ENCODE assay signal across 9 mouse cellular contexts in genomic region chr14:122464351-122464762, GRCm38 (mm10). TPM values are rescaled to one million over a fixed set of nuclear protein-coding genes. Genes with fewer than 3 reads are reported as not detected.
DNase-seq lines count a peak whose midpoint lies in the region; ATAC-seq and TF ChIP-seq lines count a peak whose summit lies in the region.
"Had no signal": no experiment of that assay in that cellular context is flagged by ENCODE, and none has a peak within 500 bp of the region (broad histone marks: within the 10 kb centered on the region; RNA-seq: fewer than 3 reads in every experiment).

No protein-coding gene starts in this region.

- H3K27me3 ChIP-seq in heart, adult 2 months (ENCODE audit: control insufficient read depth, insufficient read depth, low read length) = peaks cover 36% of the 10 kb centered on the region
- peaks cover 5% of the 10 kb centered on the region for H3K27me3 ChIP-seq in ES-Bruce4 (ENCODE audit: control insufficient read depth, insufficient read depth, low read length, poor library complexity, severe bottlenecking)
- H3K27me3 ChIP-seq in liver, embryonic 16.5 days (ENCODE audit: control insufficient read depth, insufficient read depth, low read depth, low read length) = peaks cover 87% of the 10 kb centered on the region

- no peak for DNase-seq in heart, adult 2 months
- no peak for DNase-seq in heart, postnatal 4 days
- DNase-seq in spleen, postnatal 4 days (ENCODE audit: low spot score in 2 of 2) = no peak
- DNase-seq in cerebellum, adult 9-11 months = no peak
- no peak for DNase-seq in adrenal gland, adult 2 months

- intact Hi-C loops in heart, adult 2 months (cut with DNase I) = loop anchor here (2.0 to 10.0 kb wide), 2 partner anchors 24 to 230 kb away; no protein-coding TSS in a partner anchor

- H3K4me2 ChIP-seq in liver, embryonic 16.5 days (ENCODE audit: low read depth, low read length) = peak overlapping the region; percentile 65

- no peaks in the 10 kb centered on the region for H3K4me1 ChIP-seq in heart, adult 2 months (ENCODE audit: control insufficient read depth, insufficient read depth, low read length)
- H3K4me1 ChIP-seq in ES-Bruce4 (ENCODE audit: control insufficient read depth, insufficient read depth, low read length) = peaks cover 2% of the 10 kb centered on the region
- peaks cover 10% of the 10 kb centered on the region for H3K4me1 ChIP-seq in liver, embryonic 16.5 days (ENCODE audit: control insufficient read depth, low read depth, low read length)

- peak overlapping the region; percentile 49; the same call in 1 of the 2 replicates for H3K9ac ChIP-seq in heart, adult 2 months (ENCODE audit: low read depth, low read length)
- peak overlapping the region; percentile 95 for H3K9ac ChIP-seq in ES-Bruce4 (ENCODE audit: low read depth, poor library complexity, severe bottlenecking)
- no peak overlapping the region for H3K9ac ChIP-seq in liver, embryonic 16.5 days (ENCODE audit: low read depth, low read length)

- H3K36me3 ChIP-seq in heart, adult 2 months (ENCODE audit: control insufficient read depth, insufficient read depth, low read length) = no peaks in the 10 kb centered on the region
- H3K36me3 ChIP-seq in ES-Bruce4 (ENCODE audit: control insufficient read depth, insufficient read depth, low read length, poor library complexity, severe bottlenecking) = no peaks in the 10 kb centered on the region
- no peaks in the 10 kb centered on the region for H3K36me3 ChIP-seq in liver, embryonic 16.5 days (ENCODE audit: control insufficient read depth, insufficient read depth)

- no peak for TF ChIP-seq EP300 in heart, adult 2 months (IDR thresholded peaks at IDR 0.05; ENCODE audit: insufficient read depth, low read depth, low read length)
- TF ChIP-seq EP300 in ES-Bruce4 (IDR thresholded peaks at IDR 0.05; ENCODE audit: insufficient read depth, low read depth, low read length) = no peak

- WGBS in heart, adult 2 months = under 1% methylated on average over 59 of the region's 62 CpGs
- WGBS in liver, embryonic 16.5 days (ENCODE audit: insufficient replicate concordance) = 0% methylated on average over 57 of the region's 62 CpGs

- 0 out of 2 replicates have a peak, but pooled peaks have one; percentile 9 for ATAC-seq in granulocyte monocyte progenitor cell, adult 5-6 weeks (replicated peaks; ENCODE audit: poor library complexity, severe bottlenecking)
- ATAC-seq in liver, embryonic 16.5 days (ENCODE audit: low read depth) = no peak

- no peaks in the 10 kb centered on the region for H3K79me2 ChIP-seq in heart, adult 2 months (replicated peaks; ENCODE audit: control insufficient read depth, insufficient read depth, low read length)

- no peak overlapping the region for H3K27ac ChIP-seq in heart, adult 2 months
- no peak overlapping the region for H3K27ac ChIP-seq in ES-Bruce4 (ENCODE audit: insufficient read depth, low read length)
- H3K27ac ChIP-seq in liver, embryonic 16.5 days (ENCODE audit: low read length) = no peak overlapping the region

- TF ChIP-seq CTCF in heart, adult 2 months (IDR thresholded peaks at IDR 0.05) = no peak
- no peak for TF ChIP-seq CTCF in ES-Bruce4 (IDR thresholded peaks at IDR 0.05; ENCODE audit: low read depth, low read length)

- TF ChIP-seq POLR2A in heart, adult 2 months (IDR thresholded peaks at IDR 0.05; ENCODE audit: insufficient read depth, low read depth, low read length) = no peak
- TF ChIP-seq POLR2A in ES-Bruce4 (IDR thresholded peaks at IDR 0.05; ENCODE audit: insufficient read depth, low read length) = no peak

- no peaks in the 10 kb centered on the region for H3K9me3 ChIP-seq in ES-Bruce4 (replicated peaks; ENCODE audit: control insufficient read depth, insufficient read depth, low read length, poor library complexity, severe bottlenecking)
- H3K9me3 ChIP-seq in liver, embryonic 16.5 days (replicated peaks; ENCODE audit: control insufficient read depth, low read length) = no peaks in the 10 kb centered on the region

- H3K4me3 ChIP-seq in heart, adult 2 months = peak overlapping the region; percentile 42
- H3K4me3 ChIP-seq in ES-Bruce4 (ENCODE audit: low read depth, low read length) = peak overlapping the region; percentile 85
- H3K4me3 ChIP-seq in liver, embryonic 16.5 days (ENCODE audit: low read depth, low read length) = peak overlapping the region; percentile 56

RNA-seq across cellular contexts. Expression of gene Zic5, which starts 1.1 kb away (rescaled TPM):
- not detected for total RNA-seq in heart, adult 2 months (2021)
- polyA plus RNA-seq in heart, adult 2 months (2012; rRNA removed) = not detected in 2 replicates
- not detected for total RNA-seq in heart, postnatal 4 days (2021)
- polyA plus RNA-seq in ES-Bruce4 (2011; ENCODE audit: insufficient read depth, insufficient read length, low read depth, missing spikeins) = 24.8 and 26.6 TPM in 2 replicates
- not detected in 2 replicates for total RNA-seq in granulocyte monocyte progenitor cell, adult 5-6 weeks (2014; fragmentation: Nextera tagmentation)
- not detected in 2 replicates for total RNA-seq in granulocyte monocyte progenitor cell, adult 5-6 weeks (2017)
- polyA plus RNA-seq in liver, embryonic 16.5 days (2015; fragmentation: Nextera tagmentation; extraction: Ambion mirVana) = not detected in 2 replicates
- total RNA-seq in adrenal gland, adult 2 months (2021) = not detected
- 0.02 TPM in 1 of 2 replicates, not detected in the other for polyA plus RNA-seq in adrenal gland, adult 2 months (2012; rRNA removed)
- total RNA-seq: heart, postnatal 10 days had no signal

RNA-seq across cellular contexts. Expression of gene Zic2, which starts 10.9 kb away (rescaled TPM):
- total RNA-seq in heart, adult 2 months (2021) = not detected
- 0.31 TPM in 1 of 2 replicates, not detected in the other for polyA plus RNA-seq in heart, adult 2 months (2012; rRNA removed)
- not detected for total RNA-seq in heart, postnatal 4 days (2021)
- polyA plus RNA-seq in ES-Bruce4 (2011; ENCODE audit: insufficient read depth, insufficient read length, low read depth, missing spikeins) = 25.2 and 27.0 TPM in 2 replicates
- total RNA-seq in granulocyte monocyte progenitor cell, adult 5-6 weeks (2014; fragmentation: Nextera tagmentation) = not detected in 2 replicates
- not detected in 2 replicates for total RNA-seq in granulocyte monocyte progenitor cell, adult 5-6 weeks (2017)
- not detected in 2 replicates for polyA plus RNA-seq in liver, embryonic 16.5 days (2015; fragmentation: Nextera tagmentation; extraction: Ambion mirVana)
- not detected for total RNA-seq in adrenal gland, adult 2 months (2021)
- 0.10 and 0.41 TPM in 2 replicates for polyA plus RNA-seq in adrenal gland, adult 2 months (2012; rRNA removed)
- total RNA-seq: heart, postnatal 10 days had no signal

RNA-seq across cellular contexts. Expression of gene Gm5089, which starts 13.4 kb away (rescaled TPM):
- total RNA-seq in heart, adult 2 months (2021) = not detected
- not detected in 2 replicates for polyA plus RNA-seq in heart, adult 2 months (2012; rRNA removed)
- total RNA-seq in heart, postnatal 4 days (2021) = not detected
- polyA plus RNA-seq in ES-Bruce4 (2011; ENCODE audit: insufficient read depth, insufficient read length, low read depth, missing spikeins) = 0.33 and 0.40 TPM in 2 replicates
- not detected in 2 replicates for total RNA-seq in granulocyte monocyte progenitor cell, adult 5-6 weeks (2014; fragmentation: Nextera tagmentation)
- not detected in 2 replicates for total RNA-seq in granulocyte monocyte progenitor cell, adult 5-6 weeks (2017)
- polyA plus RNA-seq in liver, embryonic 16.5 days (2015; fragmentation: Nextera tagmentation; extraction: Ambion mirVana) = not detected in 2 replicates
- total RNA-seq in adrenal gland, adult 2 months (2021) = not detected
- not detected in 2 replicates for polyA plus RNA-seq in adrenal gland, adult 2 months (2012; rRNA removed)
- total RNA-seq: heart, postnatal 10 days had no signal

RNA-seq across cellular contexts. Expression of gene Gm10837, which starts 26.0 kb away (rescaled TPM):
- total RNA-seq in heart, adult 2 months (2021) = not detected
- not detected in 2 replicates for polyA plus RNA-seq in heart, adult 2 months (2012; rRNA removed)
- total RNA-seq in heart, postnatal 4 days (2021) = not detected
- not detected in 2 replicates for polyA plus RNA-seq in ES-Bruce4 (2011; ENCODE audit: insufficient read depth, insufficient read length, low read depth, missing spikeins)
- total RNA-seq in granulocyte monocyte progenitor cell, adult 5-6 weeks (2014; fragmentation: Nextera tagmentation) = not detected in 2 replicates
- not detected in 2 replicates for total RNA-seq in granulocyte monocyte progenitor cell, adult 5-6 weeks (2017)
- not detected in 2 replicates for polyA plus RNA-seq in liver, embryonic 16.5 days (2015; fragmentation: Nextera tagmentation; extraction: Ambion mirVana)
- total RNA-seq in adrenal gland, adult 2 months (2021) = not detected
- not detected in 2 replicates for polyA plus RNA-seq in adrenal gland, adult 2 months (2012; rRNA removed)
- total RNA-seq: heart, postnatal 10 days had no signal
